Mouse (Mus musculus): ENCODE data around the gene Gcsh. TPM values are rescaled to one million over a fixed set of nuclear protein-coding genes. Genes with fewer than 3 reads are reported as not detected.

Gcsh gene
- total and polyA plus RNA-seq, 3 experiments = 31.5 to 91.7 (median 66.4) TPM

- Histone ChIP-seq H3K4me2 (ENCODE audit: insufficient read depth, low read depth, poor library complexity, severe bottlenecking) (no peak overlapping the region), H3K9ac (ENCODE audit: insufficient read depth, low read depth) (no peak overlapping the region), H3K27ac (ENCODE audit: insufficient read depth, low read depth) (no peak overlapping the region), H3K79me2 (replicated peaks; ENCODE audit: control insufficient read depth, extremely low read depth, insufficient read depth, poor library complexity, severe bottlenecking) (no peaks in the 10 kb centered on the region), H3K27me3 (replicated peaks) (peaks cover 2% of the 10 kb centered on the region), H3K9me3 (replicated peaks; ENCODE audit: low read length) (no peaks in the 10 kb centered on the region), H3K36me3 (replicated peaks in 1 of 2; ENCODE audit: control insufficient read depth in 1 of 2, insufficient read depth in 1 of 2, low read length in 1 of 2) (no peaks in the 10 kb centered on the region), H3K4me3 (replicated peaks in 1 of 3; ENCODE audit: low read depth in 2 of 3, low read length in 2 of 3, poor library complexity in 1 of 3) (no peak overlapping the region), H3K4me1 (ENCODE audit: control insufficient read depth in 1 of 2, insufficient read depth in 2 of 2) (no peaks in the 10 kb centered on the region)
- no peak for TF ChIP-seq MEF2A (IDR thresholded peaks at IDR 0.05; ENCODE audit: borderline replicate concordance, low read depth, low read length)
- TF ChIP-seq USF1 (IDR thresholded peaks at IDR 0.05; ENCODE audit: low read depth, low read length) = no peak
- TF ChIP-seq KAT2A (IDR thresholded peaks at IDR 0.05; ENCODE audit: insufficient replicate concordance, low read length) = no peak
- TF ChIP-seq POLR2A (IDR thresholded peaks at IDR 0.05; ENCODE audit: low read depth, low read length) = no peak
- no peak for TF ChIP-seq TBP (conservative IDR thresholded peaks at IDR 0.05; ENCODE audit: low read depth, low read length)
- no peak for TF ChIP-seq NRF1 (IDR thresholded peaks at IDR 0.05; ENCODE audit: low read depth, low read length)
- in situ Hi-C loops (cut with MboI; ENCODE audit: low pct_ligation_motif_present, low pct_unique_long_range_greater_than_20kb, low sequenced_read_pairs) = no loop called here
- dilution Hi-C loops (cut with MboI; ENCODE audit: extremely low pct_ligation_motif_present, extremely low pct_unique_long_range_greater_than_20kb, low sequenced_read_pairs) = no loop called here
- DNase-seq (ENCODE audit: extremely low read depth) = no peak
Observed at GRCm38 (mm10) chr8:117033393-117033792, 40.1 kb upstream of the Gcsh start.

GRCm38 (mm10) chr8:117032609-117033008, 39.3 kb upstream of the Gcsh start:
- Histone ChIP-seq H3K4me2 (ENCODE audit: insufficient read depth, low read depth, poor library complexity, severe bottlenecking) (no peak overlapping the region), H3K27me3 (replicated peaks) (peaks cover 3% of the 10 kb centered on the region), H3K9ac (ENCODE audit: insufficient read depth, low read depth) (no peak overlapping the region), H3K9me3 (replicated peaks; ENCODE audit: low read length) (no peaks in the 10 kb centered on the region), H3K4me1 (ENCODE audit: control insufficient read depth in 1 of 2, insufficient read depth in 2 of 2) (no peaks in the 10 kb centered on the region), H3K4me3 (replicated peaks in 1 of 3; ENCODE audit: low read depth in 2 of 3, low read length in 2 of 3, poor library complexity in 1 of 3) (no peak overlapping the region), H3K79me2 (replicated peaks; ENCODE audit: control insufficient read depth, extremely low read depth, insufficient read depth, poor library complexity, severe bottlenecking) (no peaks in the 10 kb centered on the region), H3K27ac (ENCODE audit: insufficient read depth, low read depth) (no peak overlapping the region), H3K36me3 (replicated peaks in 1 of 2; ENCODE audit: control insufficient read depth in 1 of 2, insufficient read depth in 1 of 2, low read length in 1 of 2) (no peaks in the 10 kb centered on the region)
- no peak for TF ChIP-seq USF1 (IDR thresholded peaks at IDR 0.05; ENCODE audit: low read depth, low read length)
- no peak for TF ChIP-seq POLR2AphosphoS2 (IDR thresholded peaks at IDR 0.05; ENCODE audit: low read depth, low read length)
- no peak for TF ChIP-seq UBTF (IDR thresholded peaks at IDR 0.05; ENCODE audit: low read depth, low read length)
- TF ChIP-seq BHLHE40 (IDR thresholded peaks at IDR 0.05; ENCODE audit: low read depth, low read length) = no peak
- TF ChIP-seq NELFE (IDR thresholded peaks at IDR 0.05; ENCODE audit: low read depth, low read length) = no peak
- TF ChIP-seq ELF1 (IDR thresholded peaks at IDR 0.05; ENCODE audit: low read depth, low read length) = no peak
- TF ChIP-seq RAD21 (IDR thresholded peaks at IDR 0.05; ENCODE audit: low read depth, low read length) = no peak
- no peak for TF ChIP-seq KAT2A (IDR thresholded peaks at IDR 0.05; ENCODE audit: insufficient replicate concordance, low read length)
- TF ChIP-seq CHD1 (IDR thresholded peaks at IDR 0.05; ENCODE audit: low read depth, low read length) = no peak
- no peak for TF ChIP-seq HCFC1 (IDR thresholded peaks at IDR 0.05; ENCODE audit: low read depth, low read length)
- TF ChIP-seq SIN3A (IDR thresholded peaks at IDR 0.05; ENCODE audit: low read length) = no peak
- no peak for TF ChIP-seq MAFK (IDR thresholded peaks at IDR 0.05; ENCODE audit: insufficient replicate concordance, low read length)
- TF ChIP-seq ZMIZ1 (IDR thresholded peaks at IDR 0.05; ENCODE audit: low read depth, low read length) = no peak
- dilution Hi-C loops (cut with MboI; ENCODE audit: extremely low pct_ligation_motif_present, extremely low pct_unique_long_range_greater_than_20kb, low sequenced_read_pairs) = no loop called here
- in situ Hi-C loops (cut with MboI; ENCODE audit: low pct_ligation_motif_present, low pct_unique_long_range_greater_than_20kb, low sequenced_read_pairs) = no loop called here
- no peak for DNase-seq (ENCODE audit: extremely low read depth)
